Mouse (Mus musculus): Measurements from ENCODE around the gene Dnmt1.

DNA sequence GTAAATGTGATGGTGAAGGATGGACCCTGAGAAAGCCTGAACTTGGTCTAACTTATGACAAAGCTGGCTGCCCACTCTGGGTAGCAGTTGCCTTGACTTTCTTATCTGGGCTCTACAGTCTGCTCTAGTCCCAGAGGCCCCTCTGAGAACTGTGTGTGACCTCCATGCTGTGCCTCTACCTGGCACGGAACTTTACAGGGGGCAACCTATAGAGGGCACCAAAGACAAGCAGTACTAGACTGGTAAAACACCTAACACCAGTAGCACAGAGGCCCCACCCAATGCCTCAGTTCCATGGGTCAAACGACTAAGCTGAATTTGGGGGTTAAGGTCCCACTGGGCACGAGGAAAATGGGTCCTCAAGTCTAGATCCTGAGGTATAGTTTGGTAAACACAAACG lies 43.5 kb downstream of the Dnmt1 start:
- TF ChIP-seq CTCF (IDR thresholded peaks at IDR 0.05; ENCODE audit: low read depth, low read length), result peak; percentile 17; the same call in 1 of the 2 replicates
- no peak for TF ChIP-seq POLR2A (IDR thresholded peaks at IDR 0.05; ENCODE audit: borderline replicate concordance, low read depth, low read length)

All from bone marrow macrophage, adult 2 months (primary cell).